Comparison of ENCODE assay signal across 17 mouse cellular contexts in genomic region chr1:105964514-105964913, GRCm38 (mm10).
"Had no signal": no experiment of that assay in that cellular context is flagged by ENCODE, and none has a peak within 500 bp of the region (broad histone marks: within the 10 kb centered on the region; RNA-seq: fewer than 3 reads in every experiment).

No protein-coding gene starts in this region.

- H3K36me3 ChIP-seq: limb, embryonic 12.5 days; liver, embryonic 13.5 days; lung, embryonic 15.5 days; midbrain, embryonic 15.5 days; neural tube, embryonic 12.5 days; stomach, embryonic 15.5 days had no signal

- H3K9ac ChIP-seq: limb, embryonic 12.5 days; liver, embryonic 13.5 days; liver, postnatal 0 days; lung, embryonic 15.5 days; midbrain, embryonic 15.5 days; neural tube, embryonic 12.5 days; stomach, embryonic 15.5 days had no signal

- ATAC-seq: intestine, postnatal 0 days; midbrain, embryonic 15.5 days had no signal

- H3K4me1 ChIP-seq: limb, embryonic 12.5 days; liver, embryonic 13.5 days; midbrain, embryonic 15.5 days; neural tube, embryonic 12.5 days; stomach, embryonic 15.5 days had no signal

- H3K27me3 ChIP-seq: limb, embryonic 12.5 days; liver, embryonic 13.5 days; lung, embryonic 15.5 days; midbrain, embryonic 15.5 days; neural tube, embryonic 12.5 days; stomach, embryonic 15.5 days had no signal

- H3K4me2 ChIP-seq: limb, embryonic 12.5 days; liver, embryonic 13.5 days; lung, embryonic 15.5 days; midbrain, embryonic 15.5 days; neural tube, embryonic 12.5 days; stomach, embryonic 15.5 days had no signal

- H3K9me3 ChIP-seq: limb, embryonic 12.5 days; liver, embryonic 13.5 days; lung, embryonic 15.5 days; midbrain, embryonic 15.5 days; neural tube, embryonic 12.5 days; stomach, embryonic 15.5 days had no signal

- DNase-seq: kidney, adult 8-10 months; kidney, postnatal 36 days; layer of hippocampus, adult 9-11 months; layer of hippocampus, postnatal 36 days; liver; liver, embryonic 13.5 days; right cerebral cortex, postnatal 4 days; thymus, adult 2 months; thymus, postnatal 4 days had no signal

- H3K4me3 ChIP-seq: limb, embryonic 12.5 days; liver, embryonic 13.5 days; lung, embryonic 15.5 days; midbrain, embryonic 15.5 days; neural tube, embryonic 12.5 days; stomach, embryonic 15.5 days had no signal

- H3K27ac ChIP-seq: kidney, postnatal 0 days; limb, embryonic 12.5 days; liver, embryonic 13.5 days; lung, embryonic 15.5 days; midbrain, embryonic 15.5 days; neural tube, embryonic 12.5 days; stomach, embryonic 15.5 days had no signal
